Mouse (Mus musculus): Measurements from ENCODE around the gene Ceacam1. TPM values are rescaled to one million over a fixed set of nuclear protein-coding genes. Genes with fewer than 3 reads are reported as not detected.
A peak's percentile ranks its signal among the peaks of the same experiment; 100 is the strongest.
"Not testable (repeated sequence)": the region's sequence is repeated elsewhere in the genome, so short reads cannot be mapped to it uniquely, and the experiment has no call there.

Gene Ceacam1
- polyA plus RNA-seq, 1 experiment from 2014 or later, result 24.3 TPM

DNA sequence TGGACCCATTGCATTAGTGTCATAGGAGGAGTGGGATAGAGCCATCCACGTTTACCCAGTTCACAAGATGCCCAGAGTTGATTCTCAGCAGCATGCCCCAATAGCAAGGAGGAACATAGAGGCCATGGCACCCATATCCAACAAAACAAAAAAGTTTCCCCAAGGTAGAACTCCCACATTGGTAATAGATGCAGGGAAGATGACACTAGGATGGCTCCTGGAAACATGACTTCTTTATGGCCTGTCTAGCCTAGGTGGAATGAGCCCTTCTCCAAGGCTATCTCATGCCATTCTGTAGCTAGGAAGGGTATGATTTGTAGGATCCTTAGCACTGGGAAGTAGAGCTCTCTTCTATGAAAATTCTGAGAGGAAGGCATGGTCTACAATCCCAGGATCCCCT lies 12.4 kb downstream of the Ceacam1 start:
- H3K27me3 ChIP-seq (ENCODE audit: insufficient read depth, low read length), result no peaks in the 10 kb centered on the region
- DNase-seq, result no peak
- H3K36me3 ChIP-seq (replicated peaks; ENCODE audit: insufficient read depth, low read length), result no peaks in the 10 kb centered on the region; the same call in 1 of the 2 replicates
- H3K9ac ChIP-seq (replicated peaks), result no peak overlapping the region
- ATAC-seq, result no peak
- H3K4me1 ChIP-seq (ENCODE audit: insufficient read depth), result no peaks in the 10 kb centered on the region
- no peak overlapping the region for H3K4me2 ChIP-seq (ENCODE audit: low read depth, low read length)
- no peaks in the 10 kb centered on the region for H3K9me3 ChIP-seq (ENCODE audit: low read length)
- no peak overlapping the region for H3K27ac ChIP-seq (ENCODE audit: low read depth)
- TF ChIP-seq EP300 (IDR thresholded peaks at IDR 0.05; ENCODE audit: low read depth), result no peak
- no peak overlapping the region for H3K4me3 ChIP-seq (ENCODE audit: low read depth, low read length)
- WGBS (ENCODE audit: insufficient replicate concordance), result 67% methylated on average over 1 of the region's 1 CpGs

DNA sequence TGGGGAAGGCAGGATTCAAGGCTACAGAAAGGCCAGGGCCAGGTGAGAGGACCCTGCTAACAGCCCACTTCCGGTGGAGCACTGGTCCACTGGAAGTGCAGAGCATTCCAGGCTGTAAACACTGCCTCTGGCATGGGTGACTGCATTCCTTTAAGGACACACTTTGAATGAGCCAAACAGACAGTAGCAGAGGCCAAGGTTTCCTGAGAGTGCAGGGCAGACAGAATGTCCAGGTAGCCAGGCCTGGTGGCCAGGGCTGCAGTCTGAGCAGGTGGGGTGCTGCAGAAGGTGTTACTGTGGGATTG lies 15.4 kb downstream of the Ceacam1 start:
- H3K4me2 ChIP-seq (ENCODE audit: low read depth, low read length); H3K36me3 ChIP-seq (replicated peaks; ENCODE audit: insufficient read depth, low read length); H3K27me3 ChIP-seq (ENCODE audit: insufficient read depth, low read length); H3K27ac ChIP-seq (ENCODE audit: low read depth); ATAC-seq; H3K4me1 ChIP-seq (ENCODE audit: insufficient read depth); DNase-seq; H3K9ac ChIP-seq (replicated peaks); H3K9me3 ChIP-seq (ENCODE audit: low read length); H3K4me3 ChIP-seq (ENCODE audit: low read depth, low read length): not testable (repeated sequence)
- no CpG with 5 or more reads among the region's 1 CpGs for WGBS (ENCODE audit: insufficient replicate concordance)

DNA sequence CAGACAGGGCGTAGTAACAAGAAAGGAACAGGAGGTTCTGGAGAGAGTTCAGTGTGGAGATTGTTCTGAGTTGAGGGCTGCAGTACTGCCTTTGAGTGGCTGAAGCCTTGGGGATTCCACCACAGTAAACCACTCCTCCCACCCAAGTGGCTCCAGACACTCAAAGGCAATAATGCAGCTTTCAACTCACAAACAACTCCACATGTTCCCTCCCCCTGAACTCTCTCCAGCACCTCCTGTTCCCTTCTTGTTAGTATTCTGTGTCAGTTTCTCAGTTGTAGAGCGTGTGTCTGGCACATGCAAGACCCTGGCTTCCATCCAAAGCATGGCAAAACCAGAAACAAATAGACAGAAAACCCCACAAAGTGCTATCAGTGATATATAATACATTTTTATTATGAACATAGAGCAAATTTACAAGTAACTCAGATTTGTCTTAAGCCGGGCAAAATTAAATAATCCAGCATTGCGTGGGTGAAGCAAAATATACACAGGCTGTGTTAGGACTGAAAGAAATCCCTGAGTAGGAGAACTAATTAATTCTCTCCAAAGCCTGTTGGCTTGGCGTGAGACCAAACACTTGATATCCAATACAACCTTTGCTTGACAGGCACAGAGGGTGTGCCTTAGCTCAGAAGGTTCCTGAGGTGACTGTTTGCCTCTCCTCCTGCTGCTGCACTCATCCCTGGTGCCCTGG lies 15.9 kb downstream of the Ceacam1 start:
- peak; percentile 36; the same call in 1 of the 2 replicates for ATAC-seq
- not testable (repeated sequence) for H3K27ac ChIP-seq (ENCODE audit: low read depth); H3K4me1 ChIP-seq (ENCODE audit: insufficient read depth); DNase-seq; H3K9ac ChIP-seq (replicated peaks); H3K36me3 ChIP-seq (replicated peaks; ENCODE audit: insufficient read depth, low read length); H3K4me2 ChIP-seq (ENCODE audit: low read depth, low read length); H3K4me3 ChIP-seq (ENCODE audit: low read depth, low read length); H3K27me3 ChIP-seq (ENCODE audit: insufficient read depth, low read length); H3K9me3 ChIP-seq (ENCODE audit: low read length)
- WGBS (ENCODE audit: insufficient replicate concordance), result 77% methylated on average over 4 of the region's 5 CpGs

DNA sequence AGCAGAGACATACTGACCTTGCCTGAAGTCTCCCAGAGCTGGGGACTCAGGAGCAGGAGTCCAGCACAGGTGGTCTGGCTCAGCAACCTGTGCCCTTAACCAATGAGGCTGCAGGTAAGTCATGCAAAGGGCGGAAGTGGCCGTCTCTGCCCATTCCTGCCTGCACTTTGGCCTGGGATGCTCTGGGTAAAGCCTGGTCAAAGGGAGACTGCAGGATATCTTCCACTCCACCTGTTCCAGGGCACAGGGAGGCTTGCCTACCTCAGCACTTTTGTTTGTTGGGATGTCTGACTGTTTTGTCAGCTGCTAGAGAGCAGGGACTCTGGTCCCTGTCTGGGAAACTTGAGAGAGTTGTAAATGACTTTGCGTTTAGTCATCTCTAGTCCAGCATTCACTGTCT lies 25.3 kb downstream of the Ceacam1 start:
- H3K27ac ChIP-seq (ENCODE audit: low read depth), result no peak overlapping the region
- no peak for ATAC-seq
- WGBS (ENCODE audit: insufficient replicate concordance), result 75% methylated on average over 3 of the region's 3 CpGs

DNA sequence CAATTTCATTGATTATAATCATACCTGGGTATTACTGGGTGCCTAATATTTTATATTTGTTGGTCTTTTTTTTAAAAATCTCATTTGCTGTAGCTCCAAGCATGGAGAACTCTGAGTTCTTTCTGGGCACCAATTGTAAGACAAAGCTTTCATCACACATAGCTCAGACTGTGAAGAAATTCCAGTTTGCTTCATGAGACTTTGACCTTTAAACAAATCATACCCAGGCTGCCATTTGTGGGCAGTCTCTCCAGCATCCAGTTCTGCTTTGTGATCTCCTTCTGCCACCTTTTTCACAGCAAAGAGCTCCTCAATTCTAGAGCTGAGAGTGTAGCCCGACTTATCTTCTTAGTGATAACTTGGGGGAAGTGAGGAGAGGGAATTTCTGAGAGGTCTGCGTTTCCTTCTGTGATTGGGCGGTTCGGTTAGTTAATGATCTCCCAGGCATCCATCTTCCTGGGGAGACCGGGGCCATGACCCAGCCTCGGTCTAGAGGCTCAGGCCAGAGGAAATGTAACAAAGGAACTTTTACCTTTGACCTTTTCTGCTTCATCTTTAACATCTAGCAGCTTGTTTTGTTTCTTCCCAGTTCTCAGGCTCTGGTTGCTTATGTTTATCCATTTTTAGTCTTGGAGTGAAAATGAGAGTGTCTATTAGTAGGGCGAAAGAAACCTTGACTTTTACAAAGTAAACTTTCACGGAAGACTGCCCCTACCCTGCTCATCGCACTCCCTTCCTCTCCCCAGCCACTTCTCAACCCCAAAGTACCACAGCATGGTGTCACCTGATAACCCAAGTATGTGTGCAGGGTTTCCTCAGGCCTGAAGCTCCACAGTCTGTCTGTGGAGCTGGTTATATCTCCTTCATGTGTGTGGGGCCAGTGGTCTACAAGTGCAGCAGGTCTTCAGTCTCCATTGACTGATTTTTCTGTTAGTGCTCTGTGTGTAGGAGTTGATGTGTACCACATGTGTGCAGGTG lies 27.2 kb downstream of the Ceacam1 start:
- H3K4me1 ChIP-seq (ENCODE audit: insufficient read depth), result peaks cover 4% of the 10 kb centered on the region
- H3K27me3 ChIP-seq (ENCODE audit: insufficient read depth, low read length), result no peaks in the 10 kb centered on the region
- H3K4me3 ChIP-seq (ENCODE audit: low read depth, low read length), result no peak overlapping the region
- no peak overlapping the region for H3K4me2 ChIP-seq (ENCODE audit: low read depth, low read length)
- H3K27ac ChIP-seq (ENCODE audit: low read depth), result peak overlapping the region; percentile 74
- WGBS (ENCODE audit: insufficient replicate concordance), result 36% methylated on average over 9 of the region's 9 CpGs
- no peaks in the 10 kb centered on the region for H3K9me3 ChIP-seq (ENCODE audit: low read length)
- TF ChIP-seq EP300 (IDR thresholded peaks at IDR 0.05; ENCODE audit: low read depth), result 0 out of 2 replicates have a peak, but pooled peaks have one; percentile 16
- TF ChIP-seq CTCF (IDR thresholded peaks at IDR 0.05; ENCODE audit: low read depth), result no peak
- no peak overlapping the region for H3K9ac ChIP-seq (replicated peaks)
- DNase-seq (peak; percentile 33), ATAC-seq (peak; percentile 94)
- H3K36me3 ChIP-seq (replicated peaks; ENCODE audit: insufficient read depth, low read length), result no peaks in the 10 kb centered on the region

More for the DNA sequence above, 25.3 kb downstream of the Ceacam1 start:
- TF ChIP-seq EP300 (IDR thresholded peaks at IDR 0.05; ENCODE audit: low read depth), result no peak
- TF ChIP-seq CTCF (IDR thresholded peaks at IDR 0.05; ENCODE audit: low read depth), result no peak
- Histone ChIP-seq H3K9me3 (ENCODE audit: low read length) (no peaks in the 10 kb centered on the region), H3K36me3 (replicated peaks; ENCODE audit: insufficient read depth, low read length) (no peaks in the 10 kb centered on the region), H3K4me1 (ENCODE audit: insufficient read depth) (peaks cover 4% of the 10 kb centered on the region), H3K27me3 (ENCODE audit: insufficient read depth, low read length) (no peaks in the 10 kb centered on the region), H3K9ac (replicated peaks) (no peak overlapping the region), H3K4me3 (ENCODE audit: low read depth, low read length) (no peak overlapping the region), H3K4me2 (ENCODE audit: low read depth, low read length) (no peak overlapping the region)
- DNase-seq, result no peak

DNA sequence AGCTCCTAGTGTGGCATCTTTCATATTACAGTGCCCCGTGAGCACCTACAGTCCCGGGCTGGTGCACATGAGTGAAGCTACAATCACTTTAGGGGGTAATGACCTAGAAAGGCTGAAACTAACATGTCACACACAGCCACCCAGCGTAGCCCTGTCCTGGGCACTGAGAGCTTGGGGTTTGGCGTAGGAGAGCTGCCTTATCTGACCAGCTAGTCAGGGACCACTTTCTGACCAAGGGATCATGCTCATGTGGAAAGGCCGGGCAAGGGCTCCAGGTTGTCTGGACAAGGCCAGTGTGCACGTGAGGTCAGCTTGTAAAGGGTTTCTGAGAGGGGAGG lies 36.6 kb downstream of the Ceacam1 start:
- Histone ChIP-seq H3K4me2 (ENCODE audit: low read depth, low read length) (no peak overlapping the region), H3K36me3 (replicated peaks; ENCODE audit: insufficient read depth, low read length) (no peaks in the 10 kb centered on the region), H3K27me3 (ENCODE audit: insufficient read depth, low read length) (no peaks in the 10 kb centered on the region), H3K9ac (replicated peaks) (no peak overlapping the region), H3K4me1 (ENCODE audit: insufficient read depth) (peaks cover 26% of the 10 kb centered on the region), H3K9me3 (ENCODE audit: low read length) (no peaks in the 10 kb centered on the region), H3K27ac (ENCODE audit: low read depth) (peak overlapping the region; percentile 89), H3K4me3 (ENCODE audit: low read depth, low read length) (no peak overlapping the region)
- ATAC-seq (peak; percentile 74), DNase-seq (peak; percentile 24)
- WGBS (ENCODE audit: insufficient replicate concordance), result 59% methylated on average over 6 of the region's 6 CpGs
- no peak for TF ChIP-seq CTCF (IDR thresholded peaks at IDR 0.05; ENCODE audit: low read depth)
- no peak for TF ChIP-seq EP300 (IDR thresholded peaks at IDR 0.05; ENCODE audit: low read depth)

Measured in liver, postnatal 0 days (tissue).